Mouse (Mus musculus): ENCODE measurements around the gene Tsc1.

GRCm38 (mm10) chr2:28596998-28597397 is 44.0 kb upstream of the Tsc1 start:
- no peak for TF ChIP-seq CTCF (IDR thresholded peaks at IDR 0.05; ENCODE audit: control insufficient read depth, insufficient read depth, insufficient read length)
- TF ChIP-seq MYOD1 (IDR thresholded peaks at IDR 0.05; ENCODE audit: control insufficient read depth, insufficient read length, low read depth): no peak
- TF ChIP-seq MAX (IDR thresholded peaks at IDR 0.05): no peak
- TF ChIP-seq MYOG (IDR thresholded peaks at IDR 0.05; ENCODE audit: control insufficient read depth, extremely low read depth, insufficient read length): no peak
- no peak for TF ChIP-seq USF1 (IDR thresholded peaks at IDR 0.05; ENCODE audit: low read depth)
- no peak for TF ChIP-seq CEBPB (IDR thresholded peaks at IDR 0.05; ENCODE audit: low read depth)
